Mouse (Mus musculus) olfactory bulb, adult 2 months (tissue): ENCODE measurements around the gene Prr3.

Source experiments
- CTCF ChIP-seq: fragments of 200-500 bp; IDR thresholded peaks from 2 replicates; pipeline ENCODE4 v1.5.1; 2012; ENCODE audit warnings: low read depth, mild to moderate bottlenecking, low read length, moderate library complexity; ENCODE audit not compliant: insufficient read depth
- POLR2A ChIP-seq: fragments of 200-500 bp; IDR thresholded peaks from 2 replicates; pipeline ENCODE4 v1.6.1; 2012; ENCODE audit warnings: mild to moderate bottlenecking, low read depth, low read length, moderate library complexity; ENCODE audit not compliant: insufficient read depth

GRCm38 (mm10) chr17:36001121-36001897 lies 21.3 kb upstream of the Prr3 start:
- no peak for TF ChIP-seq CTCF
- TF ChIP-seq POLR2A, result no peak
